Mouse (Mus musculus) Muller cell, postnatal 12 days (primary cell): ENCODE results near the gene Reep1.

ENCODE experiments used
- DNase-seq: peaks from one replicate; pipeline ENCODE4 v3.0.0-alpha.2; 2015; ENCODE audit errors: inconsistent ontology term

Gene Reep1

DNA sequence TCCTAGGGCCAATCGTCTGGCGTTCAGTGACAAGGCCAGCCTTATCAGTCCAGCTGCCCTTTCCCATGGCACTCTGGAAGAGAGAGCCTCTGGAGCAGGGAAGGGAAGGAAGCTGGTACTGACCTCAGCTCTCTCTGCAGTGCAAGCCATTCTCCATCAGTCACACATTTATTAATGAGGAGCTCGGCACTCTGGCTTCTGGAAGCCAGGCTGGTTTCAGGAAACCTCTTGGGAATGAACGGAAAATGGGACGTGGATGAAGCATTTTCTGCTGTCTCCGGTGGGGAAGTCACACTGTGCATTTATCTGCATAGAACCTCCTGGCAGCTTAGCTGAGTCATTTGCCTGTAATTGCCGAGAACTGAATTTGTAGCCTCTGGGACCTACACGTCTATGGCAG lies 29.8 kb downstream of the Reep1 start:
- no peak for DNase-seq

DNA sequence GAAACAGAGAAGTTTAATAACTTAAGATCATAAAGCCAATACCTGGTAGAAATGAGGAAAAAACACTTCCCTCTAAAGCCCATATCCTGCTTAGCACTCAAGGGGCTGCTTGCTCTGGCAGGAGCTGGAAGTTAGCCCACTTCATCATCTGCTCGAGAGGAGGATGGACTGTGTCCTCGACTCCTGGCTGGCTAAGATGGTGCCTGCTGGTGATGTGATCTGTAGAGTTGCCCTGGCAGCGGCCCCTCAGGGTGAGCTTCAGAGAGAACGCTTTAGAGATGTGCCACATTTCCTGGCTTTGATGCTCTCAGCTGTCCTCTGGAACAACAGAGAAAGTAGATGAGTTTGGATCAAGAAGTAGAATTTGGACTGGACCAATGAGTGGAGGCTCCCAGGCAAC lies 31.2 kb downstream of the Reep1 start:
- DNase-seq: no peak

- no peak for DNase-seq
These were observed 33.6 kb downstream of the Reep1 start for GRCm38 (mm10) chr6:71740921-71741320.

DNA sequence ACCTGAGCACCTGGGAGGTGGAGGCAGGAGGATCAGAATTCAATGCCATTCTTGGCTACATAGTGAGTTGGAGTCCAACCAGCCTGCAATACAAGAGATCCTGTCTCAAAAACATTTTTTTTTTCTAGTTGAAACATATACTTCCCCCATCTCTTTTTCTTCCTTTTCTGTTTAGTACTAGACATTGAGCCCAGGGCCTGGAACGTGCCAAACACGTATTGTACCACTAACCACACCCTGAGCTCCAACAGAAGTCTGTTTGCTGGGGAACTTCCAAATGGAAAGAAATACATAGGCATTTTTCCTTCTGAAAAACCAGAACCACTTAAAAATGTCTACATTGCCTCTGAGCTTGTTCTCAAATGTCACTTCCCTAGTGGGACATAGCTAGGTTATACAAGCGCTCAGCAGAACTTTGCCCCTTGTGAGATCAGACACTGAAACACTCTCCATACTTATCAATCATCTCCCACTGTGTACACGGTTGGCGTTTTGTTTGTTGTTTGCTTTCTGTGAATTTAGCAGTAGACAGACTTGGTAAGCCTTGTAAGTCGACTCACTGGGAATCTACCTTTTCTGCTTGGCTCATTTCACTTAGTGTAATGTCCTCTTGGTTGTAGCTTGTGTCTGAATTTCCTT lies 34.8 kb downstream of the Reep1 start:
- no peak for DNase-seq

DNA sequence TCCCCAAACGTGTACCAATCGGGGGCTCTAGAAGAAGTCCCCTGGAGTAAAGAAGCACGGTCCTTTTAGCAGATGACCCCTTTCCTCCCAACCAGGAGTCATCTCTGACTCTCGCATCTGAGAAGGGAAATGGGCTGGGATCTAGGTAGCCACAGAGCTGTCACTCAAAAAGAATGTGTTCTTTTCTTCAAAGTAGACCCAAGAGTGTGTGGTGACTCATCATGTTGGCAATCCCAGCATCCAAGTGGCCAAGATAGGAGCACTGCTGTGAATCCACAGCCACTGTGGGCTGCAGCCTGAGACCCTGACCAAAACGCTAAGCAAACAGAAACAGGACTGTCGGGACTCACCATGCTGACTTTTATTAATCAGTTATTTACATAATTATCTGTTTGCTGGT lies 37.6 kb downstream of the Reep1 start:
- DNase-seq: peak; percentile 60

DNA sequence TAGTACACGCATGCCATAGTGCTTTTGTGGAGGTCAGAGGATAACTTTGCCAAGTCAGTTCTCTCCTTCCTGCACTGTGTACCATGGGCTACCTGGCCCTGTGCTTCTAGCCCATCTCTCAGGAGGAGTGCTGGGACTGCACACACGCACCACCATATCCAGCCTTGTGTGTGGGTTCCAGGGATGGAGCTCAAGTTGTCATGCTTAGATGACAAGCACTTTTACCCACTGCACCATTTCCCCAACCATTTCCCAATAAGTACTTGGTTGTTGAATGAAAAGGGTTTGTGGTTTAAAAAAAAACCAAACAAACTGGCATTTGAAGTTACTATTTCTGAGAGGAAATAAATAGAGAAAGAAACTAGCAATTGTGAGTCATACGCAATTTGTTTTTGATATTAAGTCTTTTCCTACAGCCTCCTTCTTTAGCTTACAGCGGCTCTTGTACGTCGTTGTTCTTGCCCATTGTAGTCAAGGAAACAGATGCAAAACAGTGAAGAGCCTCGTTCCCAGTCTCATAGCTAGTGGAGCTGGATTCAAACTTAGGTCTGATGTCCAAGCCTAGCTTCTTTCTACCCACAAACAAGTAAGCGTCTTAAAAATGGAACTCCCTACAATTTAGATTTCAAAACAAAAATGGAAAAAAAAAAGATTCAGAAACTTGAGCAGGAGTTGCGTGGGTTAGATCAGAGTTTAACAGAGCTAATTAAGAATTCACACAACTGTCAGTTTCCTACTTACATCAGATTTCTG lies 38.3 kb downstream of the Reep1 start:
- DNase-seq: no peak

DNA sequence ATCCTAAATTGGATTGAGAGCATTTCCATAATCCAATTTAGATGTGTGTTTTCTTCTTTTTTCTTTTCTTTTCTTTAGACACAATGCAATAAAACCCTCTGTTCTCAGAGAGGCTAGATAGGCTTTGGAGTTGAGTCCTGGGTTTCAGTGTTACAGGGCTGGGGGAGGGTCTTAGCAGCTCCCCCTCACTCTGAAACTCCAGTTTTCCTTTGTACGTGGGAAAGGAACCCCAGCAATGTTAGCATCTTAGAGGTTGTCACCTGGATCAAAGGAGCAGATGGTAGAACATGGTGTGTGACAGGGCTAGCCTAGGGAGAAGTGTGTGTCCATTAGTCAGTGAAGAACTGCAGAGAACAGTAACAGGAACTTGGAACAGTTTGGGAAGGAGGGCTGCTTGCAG lies 38.9 kb downstream of the Reep1 start:
- DNase-seq: no peak

DNA sequence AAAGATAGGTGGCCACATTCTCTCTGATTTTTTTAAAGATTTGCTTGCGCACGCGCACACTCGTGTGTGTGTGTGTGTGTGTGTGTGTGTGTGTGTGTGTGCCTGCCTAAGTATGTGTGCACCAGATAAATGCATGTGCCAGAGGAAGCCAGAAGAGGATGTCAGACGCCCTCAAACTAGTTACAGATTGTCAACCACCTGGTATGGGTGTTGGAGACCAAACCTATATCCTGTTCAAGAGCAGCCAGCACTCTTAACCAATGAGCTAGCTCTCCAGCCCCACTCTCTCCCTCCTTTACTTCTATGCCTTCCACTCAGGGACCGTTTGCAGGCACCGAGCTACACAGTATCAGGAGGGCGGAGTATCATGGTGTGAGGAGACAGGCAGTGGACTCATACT lies 39.5 kb downstream of the Reep1 start:
- DNase-seq: no peak

- DNase-seq: no peak
These were observed 44.2 kb downstream of the Reep1 start for GRCm38 (mm10) chr6:71751602-71752001.

DNA sequence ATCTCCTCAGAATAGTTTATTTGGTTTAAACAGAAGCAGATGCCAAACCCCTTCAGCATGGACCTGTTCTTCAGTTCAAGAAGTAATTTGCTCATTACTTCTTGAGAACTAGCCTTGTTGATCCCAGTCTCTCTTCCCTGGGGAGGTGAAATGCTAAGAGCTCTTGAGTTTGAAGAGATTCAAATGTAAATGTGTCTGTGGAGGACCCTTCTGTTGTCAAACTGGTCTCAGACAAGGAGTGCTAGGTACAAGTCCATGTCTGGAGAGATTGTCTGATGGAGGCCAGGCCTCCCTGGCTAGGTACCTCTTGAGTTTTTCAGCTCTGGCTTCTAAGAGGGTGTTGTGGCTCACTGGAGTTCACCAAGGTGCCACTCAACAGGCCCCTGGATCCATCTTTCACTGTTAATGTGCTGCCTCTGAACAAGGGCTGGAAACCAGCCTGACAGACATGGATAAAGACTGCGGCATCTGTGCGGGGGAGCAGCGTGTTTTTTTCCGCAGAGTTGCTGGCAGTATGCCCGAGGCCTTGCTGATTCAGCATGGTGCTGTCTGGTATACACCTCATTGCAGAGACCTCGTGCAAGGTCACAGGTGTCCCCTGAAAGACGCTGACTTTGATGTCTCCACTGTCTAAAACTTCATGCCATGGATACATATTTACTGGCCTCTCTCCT lies 45.6 kb downstream of the Reep1 start:
- no peak for DNase-seq

DNA sequence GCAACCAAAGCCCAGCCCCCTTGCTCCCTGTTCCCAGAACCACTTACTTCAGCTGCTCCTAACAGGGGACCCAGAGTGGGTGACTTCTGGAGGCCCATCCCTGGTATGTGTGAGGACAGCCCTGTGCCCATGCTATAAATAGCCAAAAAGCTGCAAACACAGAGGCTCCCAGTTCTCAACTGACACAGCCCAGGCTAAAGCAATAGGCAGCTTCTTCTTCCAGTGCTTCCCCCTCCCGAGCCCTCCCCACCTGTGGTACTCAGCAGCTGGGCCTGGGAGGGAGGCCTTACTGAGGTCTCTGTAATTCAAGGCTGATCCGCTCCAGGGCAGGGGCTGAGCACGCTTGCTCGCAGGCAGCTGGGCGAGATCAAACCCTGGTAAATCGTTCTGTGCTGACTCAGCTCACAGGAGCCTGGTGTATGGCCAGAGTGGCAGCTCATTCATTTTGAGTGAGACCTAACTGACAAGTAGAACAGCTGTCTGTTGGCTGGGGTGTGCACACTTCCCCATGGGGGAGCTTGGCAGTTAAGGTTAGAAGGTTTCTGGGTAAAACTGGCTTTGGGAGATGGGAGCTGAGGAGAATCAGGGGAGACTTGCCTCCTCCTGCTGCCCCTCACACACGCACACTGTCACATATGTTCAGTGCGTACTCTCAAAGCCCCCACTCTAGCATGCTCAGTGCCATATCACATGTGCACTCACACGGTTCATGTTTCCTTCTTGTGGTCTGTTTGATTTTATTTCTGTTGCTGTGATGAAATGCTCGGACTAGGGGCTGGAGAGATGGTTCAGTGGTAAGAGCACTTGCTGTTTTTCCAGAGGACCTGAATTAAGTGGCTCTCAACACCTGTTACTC lies 49.9 kb downstream of the Reep1 start:
- DNase-seq: peak; percentile 77

DNA sequence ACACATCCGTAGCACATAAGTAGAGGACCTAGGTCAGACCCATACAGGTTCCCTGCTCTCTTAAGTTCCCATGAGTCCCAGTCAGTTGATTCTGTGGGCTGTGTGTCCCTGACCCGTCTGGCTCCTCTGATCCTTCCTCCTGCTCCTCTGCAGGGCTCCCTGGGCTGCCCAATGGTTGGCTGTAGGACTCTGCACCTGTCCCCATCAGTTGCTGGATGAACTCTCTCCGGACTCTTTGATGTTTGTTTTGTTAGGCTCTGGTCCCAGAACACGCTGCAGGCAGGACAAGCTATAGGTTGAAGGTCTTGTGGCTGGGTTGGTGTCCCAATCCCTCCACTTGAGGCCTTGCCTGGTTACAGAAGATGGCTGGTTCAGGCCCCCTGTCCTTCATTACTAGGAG lies 51.4 kb downstream of the Reep1 start:
- no peak for DNase-seq

- DNase-seq: no peak
These were observed 52.7 kb downstream of the Reep1 start for GRCm38 (mm10) chr6:71760073-71760472.

- DNase-seq: no peak
These were observed 60.4 kb downstream of the Reep1 start for GRCm38 (mm10) chr6:71767761-71768160.

DNA sequence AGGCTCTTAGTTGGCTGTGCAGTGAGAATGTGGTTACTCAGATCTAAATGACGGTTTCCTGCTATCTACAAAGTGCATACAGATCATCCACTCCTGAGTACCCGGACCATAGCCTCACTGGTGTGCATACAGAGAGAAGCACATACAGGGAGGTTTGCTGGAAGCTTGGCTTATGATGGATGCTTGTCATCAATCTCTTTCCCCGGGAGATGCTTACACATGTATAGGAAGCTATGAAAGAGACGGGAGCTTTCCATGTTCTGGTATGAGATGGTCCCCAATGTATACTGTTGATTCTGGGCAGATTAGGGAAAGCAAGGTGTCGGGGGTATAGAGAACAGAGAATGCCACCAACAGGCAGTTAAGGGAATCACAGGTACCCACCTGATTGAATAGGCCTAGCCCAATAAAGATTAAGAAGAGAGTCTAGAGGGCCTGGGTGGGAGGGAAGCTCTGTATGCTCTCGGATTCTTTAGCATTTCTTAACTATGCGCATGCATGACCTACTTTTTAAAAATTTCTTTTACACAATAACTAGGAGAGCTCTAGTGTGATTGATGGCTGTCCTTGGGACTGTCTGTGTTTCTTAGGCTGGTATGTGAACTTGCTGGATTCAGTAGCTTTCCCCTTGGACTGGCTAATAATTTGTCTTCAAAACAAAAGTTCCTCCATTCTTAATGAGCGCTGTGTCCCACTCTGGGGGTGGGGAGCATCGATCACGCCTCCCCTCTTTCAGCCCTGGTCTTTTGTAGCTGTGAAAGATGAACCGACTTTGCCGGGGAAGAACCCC lies 62.7 kb downstream of the Reep1 start:
- DNase-seq: no peak

DNA sequence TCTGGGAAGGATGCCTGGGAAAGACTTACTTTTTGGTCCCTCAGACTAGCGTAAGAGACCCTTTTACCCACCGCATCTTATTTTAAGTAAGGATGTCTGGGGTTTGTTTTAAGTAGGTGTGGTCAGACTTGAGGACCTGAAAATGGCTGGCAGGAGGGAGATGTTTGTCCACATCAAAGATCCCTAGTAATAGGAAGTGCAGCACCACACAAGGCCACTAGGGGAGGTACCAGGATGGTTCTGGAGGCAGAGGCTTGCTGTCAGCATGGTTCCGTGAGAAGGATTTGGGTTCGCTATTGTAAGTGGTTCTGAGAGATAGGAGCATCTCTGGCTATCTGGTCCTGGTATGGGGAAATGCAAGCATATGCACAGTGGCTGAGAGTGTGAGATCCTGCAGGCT lies 63.5 kb downstream of the Reep1 start:
- DNase-seq: no peak

GRCm38 (mm10) chr6:71771282-71771681 lies 63.9 kb downstream of the Reep1 start:
- no peak for DNase-seq

- DNase-seq: no peak
These were observed 64.8 kb downstream of the Reep1 start for GRCm38 (mm10) chr6:71772156-71772555.

DNA sequence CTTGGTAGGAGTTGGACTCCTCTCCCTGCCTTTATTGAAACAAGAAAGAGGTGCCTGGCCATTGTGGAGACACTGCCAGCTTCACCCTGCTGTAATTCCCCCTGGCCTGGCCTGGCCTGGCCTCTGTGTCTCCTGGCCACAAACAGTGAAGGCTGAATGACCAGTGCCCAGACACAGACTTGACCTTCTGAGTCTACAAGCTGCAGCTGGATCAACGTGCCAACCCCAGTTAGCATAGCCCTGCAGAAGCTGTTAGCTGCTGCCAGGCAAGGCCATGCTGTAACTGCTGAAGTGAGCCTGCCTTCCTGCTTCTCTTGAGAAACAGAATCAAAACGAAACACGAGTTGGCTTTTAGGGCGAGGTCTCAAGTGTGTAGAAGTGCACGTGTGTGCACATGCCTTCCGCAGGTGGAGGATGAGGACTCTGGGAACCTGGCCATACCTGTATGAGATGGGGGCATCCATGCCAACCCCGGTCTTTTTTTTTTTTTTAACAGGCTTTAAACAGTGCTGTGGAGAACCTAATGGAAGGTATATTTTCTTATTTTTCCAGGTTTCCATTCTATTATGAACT lies 65.4 kb downstream of the Reep1 start:
- no peak for DNase-seq

GRCm38 (mm10) chr6:71778016-71778415 lies 70.7 kb downstream of the Reep1 start:
- DNase-seq: no peak

DNA sequence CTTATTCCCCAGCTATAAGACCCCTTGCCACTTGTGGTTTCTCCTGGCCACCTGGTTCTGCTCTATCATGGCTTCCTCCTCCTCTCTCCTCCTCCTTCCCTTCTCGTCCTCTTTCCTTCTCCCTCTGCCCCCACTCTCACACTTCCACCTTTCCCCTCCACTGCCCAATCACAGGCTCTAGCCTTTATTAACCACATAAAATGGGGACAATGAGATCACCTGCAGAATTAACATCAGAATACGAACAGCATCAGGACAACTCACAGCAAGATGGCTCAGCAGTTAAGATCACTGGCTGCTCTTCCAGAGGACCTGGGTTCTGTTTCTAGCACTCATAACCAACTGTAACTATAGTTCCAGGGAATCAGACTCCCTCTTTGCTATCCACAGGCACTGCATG lies 72.5 kb downstream of the Reep1 start:
- DNase-seq: no peak
